Mouse (Mus musculus): ENCODE results near the gene Csf2rb2.
A peak's percentile ranks its signal among the peaks of the same experiment; 100 is the strongest.
"Not testable (repeated sequence)": the region's sequence is repeated elsewhere in the genome, so short reads cannot be mapped to it uniquely, and the experiment has no call there.

The Csf2rb2 gene

DNA sequence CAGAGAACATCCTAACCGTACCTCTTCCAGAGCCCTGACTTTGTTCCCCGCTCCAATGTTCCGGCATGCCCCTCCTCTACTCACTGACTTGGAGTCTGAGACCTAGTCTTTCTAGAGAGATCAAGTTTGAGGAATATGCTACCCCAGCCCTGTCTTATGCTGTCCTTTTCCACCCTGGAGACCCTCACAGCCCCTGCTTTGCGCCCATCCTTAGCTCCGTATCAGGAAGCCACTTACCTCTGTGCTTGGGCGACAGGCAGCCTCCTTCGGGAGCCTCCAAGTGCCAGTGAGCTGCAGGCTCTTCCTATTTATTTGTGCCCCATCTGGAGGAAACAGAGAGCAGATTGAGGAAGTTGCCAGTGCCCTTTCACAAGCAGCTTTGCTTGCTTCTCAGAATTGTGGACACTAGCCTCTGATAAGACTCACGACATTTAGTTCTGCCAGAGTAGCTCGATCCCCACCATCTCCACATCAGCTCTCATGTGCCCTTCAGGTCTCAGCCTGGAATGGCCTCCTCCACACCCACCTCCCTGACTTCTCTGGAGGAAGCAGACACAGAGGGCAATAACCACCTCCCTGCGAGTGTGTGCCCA, at the start of gene Csf2rb2:
TSS of gene Csf2rb2 (minus strand) at position 381 of the 593 bp plus-strand sequence.
- DNase-seq: no peak

DNA sequence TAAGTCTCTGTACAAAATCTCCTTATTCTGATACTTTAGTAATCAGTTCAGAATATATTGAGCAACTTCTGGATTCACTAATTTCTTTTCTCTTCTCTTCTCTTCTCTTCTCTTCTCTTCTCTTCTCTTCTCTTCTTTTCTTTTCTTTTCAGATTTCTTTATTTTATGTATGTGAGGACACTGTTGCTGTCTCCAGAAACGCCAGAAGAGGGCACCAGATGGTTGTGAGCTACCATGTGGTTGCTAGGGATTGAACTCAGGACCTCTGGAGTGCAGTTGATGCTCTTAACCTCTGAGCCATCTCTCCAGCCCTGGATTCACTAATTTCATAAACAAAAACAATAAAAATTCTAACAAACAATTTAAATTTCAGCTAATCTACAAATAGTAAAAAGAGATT, 49.4 kb upstream of the Csf2rb2 start:
- peak; percentile 62 for DNase-seq

DNA sequence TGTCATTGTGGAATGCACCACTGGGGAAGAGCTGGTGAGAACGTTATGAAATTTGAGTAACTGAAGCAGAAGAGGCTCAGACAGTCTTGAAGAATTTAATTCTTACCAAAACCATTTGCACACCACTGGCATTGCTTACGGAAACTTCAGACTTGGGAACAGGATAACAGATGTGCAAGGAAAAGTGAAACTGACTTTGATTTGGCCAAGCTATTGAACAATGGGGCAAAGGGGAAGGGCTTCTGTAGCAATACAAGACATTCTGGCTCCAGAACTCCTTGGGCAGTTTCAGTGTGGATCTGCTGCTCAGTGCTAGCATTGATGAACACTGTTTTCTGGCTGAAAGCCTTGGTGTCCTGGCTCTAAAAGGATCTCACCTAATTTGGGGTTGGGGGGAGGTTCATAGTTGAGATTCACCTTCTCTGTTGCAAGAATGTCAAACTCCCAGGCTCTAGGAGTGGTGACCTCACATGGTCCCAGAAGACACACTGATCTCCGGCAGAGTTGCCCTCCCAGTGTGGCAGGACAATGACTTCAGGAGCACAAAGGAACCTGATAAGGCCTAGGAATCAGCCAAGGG, 46.2 kb upstream of the Csf2rb2 start:
- no peak for DNase-seq

DNA sequence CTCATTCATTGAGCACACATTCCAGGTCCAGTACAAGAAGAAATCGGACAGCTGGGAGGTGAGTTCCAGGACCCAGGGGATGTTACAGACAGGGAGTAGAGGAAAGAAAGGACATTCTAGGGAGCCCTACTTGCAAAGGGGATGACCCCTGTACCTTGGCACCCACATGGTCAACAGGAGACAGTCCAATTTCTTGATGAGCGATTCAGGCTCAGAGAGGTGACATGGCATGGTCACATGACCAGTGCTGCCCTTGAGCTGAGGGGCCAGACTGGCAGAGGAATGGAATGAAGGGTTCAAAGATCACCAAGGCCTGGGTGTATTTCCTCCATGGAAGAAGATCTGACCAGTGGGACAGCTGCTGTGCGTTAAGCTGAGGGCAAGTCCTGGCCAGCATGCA, 39.0 kb upstream of the Csf2rb2 start:
- peak; percentile 81 for DNase-seq

DNA sequence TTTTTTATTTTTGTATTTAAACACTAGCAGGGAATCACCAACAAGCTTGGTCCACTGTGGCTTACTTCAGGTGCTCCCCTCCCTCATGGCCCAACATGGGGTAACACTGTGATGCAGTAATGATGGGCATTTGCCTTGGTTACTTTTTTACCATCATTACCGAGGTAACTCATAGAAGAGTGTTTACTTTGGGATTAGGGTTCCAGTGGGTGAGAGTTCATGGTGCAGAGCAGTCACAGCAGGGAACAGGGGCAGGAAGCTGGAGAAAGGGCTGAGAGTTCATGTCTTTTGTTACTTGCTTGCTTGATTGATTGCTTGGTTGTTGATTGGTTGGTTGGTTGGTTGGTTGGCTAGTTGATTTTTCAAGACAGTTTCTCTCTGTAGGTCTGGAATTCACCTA, 38.2 kb upstream of the Csf2rb2 start:
- peak; percentile 16 for DNase-seq

DNA sequence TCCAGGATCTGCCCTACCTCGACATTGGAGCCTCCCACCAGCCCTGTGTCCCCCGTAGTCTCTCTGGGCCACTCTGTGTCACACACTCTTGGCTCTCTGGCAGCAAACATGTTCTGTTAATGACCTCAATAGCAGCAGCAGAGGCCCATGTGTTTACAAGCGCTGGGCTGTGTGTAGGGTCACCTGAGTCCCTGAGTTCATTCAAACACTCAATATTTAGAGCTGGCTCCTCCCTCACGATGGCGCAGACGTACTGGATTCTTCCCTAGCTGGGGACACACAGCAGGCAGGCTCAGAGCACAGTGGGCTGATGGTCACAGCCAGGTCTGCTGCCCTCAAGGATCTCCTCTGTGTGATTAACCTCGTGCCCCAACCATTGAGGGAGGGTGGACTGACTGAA, 35.4 kb upstream of the Csf2rb2 start:
- not testable (repeated sequence) for DNase-seq

DNA sequence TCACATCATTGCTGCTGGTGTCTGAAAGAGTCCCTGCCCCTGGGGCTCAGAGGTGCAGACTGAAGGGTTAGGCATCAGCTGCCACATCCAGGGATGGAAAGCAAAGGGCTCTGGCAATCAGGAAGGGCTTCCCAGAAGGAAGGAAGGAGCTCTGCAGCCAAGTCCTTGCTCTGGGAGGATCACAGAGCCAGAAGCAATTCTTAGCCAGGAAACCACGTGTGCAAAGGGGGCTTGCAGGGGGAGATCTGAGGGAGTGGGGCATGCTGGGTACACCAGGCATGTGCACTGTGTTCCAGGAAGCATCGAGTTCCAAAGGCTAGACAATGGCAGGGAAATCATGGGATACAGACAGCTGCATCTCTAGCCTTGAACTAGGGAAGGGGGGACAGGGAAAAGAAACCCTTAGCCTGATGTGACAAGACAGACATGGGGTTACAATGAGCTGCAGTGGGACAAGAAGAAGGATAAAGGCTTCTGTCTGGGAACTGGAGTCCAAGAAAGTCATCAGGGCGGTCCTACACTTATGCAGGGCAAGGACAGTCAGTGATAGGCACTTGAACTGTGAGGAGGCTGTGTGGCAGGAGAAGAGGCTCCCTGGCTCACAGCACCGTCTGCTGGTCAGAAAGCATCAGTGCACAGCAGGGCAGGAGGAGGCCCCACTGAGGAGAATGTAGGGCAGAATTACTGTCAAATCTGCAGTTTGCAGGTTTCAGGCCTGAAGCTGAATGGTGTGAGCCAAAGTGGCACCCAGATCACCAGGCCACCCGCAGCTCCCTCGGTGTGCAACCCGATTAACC, 34.3 kb upstream of the Csf2rb2 start:
- DNase-seq: peak; percentile 36

DNA sequence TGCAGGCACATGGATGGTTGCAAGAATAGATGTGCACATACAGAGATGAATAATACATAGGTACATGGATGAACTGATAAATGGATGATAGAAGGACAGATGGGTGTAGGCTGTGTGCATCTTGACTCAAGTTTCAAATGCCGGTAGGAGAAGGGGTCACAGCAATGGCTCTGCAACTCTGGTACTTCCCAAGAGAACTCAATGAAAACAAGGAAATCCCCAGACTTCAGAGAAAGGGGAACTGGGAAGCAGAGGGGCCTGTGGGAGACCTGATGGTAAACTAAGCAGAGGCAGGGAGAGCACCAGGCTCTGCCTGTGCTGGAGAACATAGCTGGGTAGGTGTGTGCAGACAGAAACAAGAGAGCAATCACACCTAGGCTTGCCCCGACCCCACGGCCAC, 28.9 kb upstream of the Csf2rb2 start:
- no peak for DNase-seq

DNA sequence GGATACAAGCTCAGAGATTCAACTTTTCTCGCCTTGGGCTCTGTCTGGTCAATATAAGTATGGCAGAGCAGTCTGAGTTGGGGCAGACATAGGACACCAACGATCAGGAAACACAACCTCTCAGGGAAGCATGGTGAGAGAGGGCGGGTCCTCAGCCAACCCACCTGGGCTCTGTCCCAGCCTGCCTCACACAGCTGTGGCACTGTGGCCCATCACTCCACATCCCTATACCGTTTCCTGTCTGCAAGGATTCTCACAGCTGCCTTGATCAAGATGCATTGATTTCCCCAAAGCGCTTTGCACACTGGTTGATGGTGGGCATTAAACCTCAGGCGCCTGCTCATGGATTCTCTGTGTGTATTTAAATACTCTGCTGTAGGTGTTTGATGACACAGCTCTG, 27.5 kb upstream of the Csf2rb2 start:
- DNase-seq: no peak

DNA sequence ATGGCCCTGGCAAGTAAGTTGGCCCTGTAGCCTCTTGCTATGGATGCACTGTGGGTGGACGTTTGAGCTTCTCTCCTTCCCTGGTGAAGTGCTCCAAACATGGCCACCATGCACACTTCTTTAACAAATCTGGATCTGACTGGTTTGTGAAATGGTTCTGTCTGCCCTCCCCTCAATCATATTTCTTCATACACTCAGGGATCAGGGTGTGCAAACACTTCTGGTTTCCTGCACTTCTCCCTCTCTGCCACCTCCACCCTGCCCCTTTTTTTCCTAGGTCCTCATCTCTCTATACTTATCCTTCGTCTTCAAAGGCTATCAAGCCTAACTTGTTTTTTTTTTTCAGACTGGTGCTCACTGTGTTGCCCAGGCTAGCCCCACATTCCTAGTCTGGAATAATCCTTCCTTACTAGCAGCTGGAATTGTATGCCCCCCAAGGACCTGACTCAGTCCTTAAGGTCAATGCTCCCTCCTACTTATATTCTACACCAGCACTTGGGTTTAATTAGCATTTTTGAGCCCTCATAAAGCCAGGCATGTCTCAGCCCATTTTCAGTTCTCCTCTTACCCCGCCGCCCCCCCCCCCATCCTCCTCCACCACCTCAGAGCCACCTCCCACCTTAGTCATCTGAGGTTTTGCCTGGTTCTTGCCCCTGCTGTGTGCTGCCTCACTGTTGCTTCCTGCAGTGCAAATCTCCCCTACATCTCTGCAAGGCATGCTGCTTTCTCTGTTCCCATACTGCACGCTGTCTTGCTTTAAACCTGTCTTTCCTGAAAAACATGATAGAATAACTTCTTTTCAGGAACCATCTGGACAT, 26.2 kb upstream of the Csf2rb2 start:
- DNase-seq: no peak

DNA sequence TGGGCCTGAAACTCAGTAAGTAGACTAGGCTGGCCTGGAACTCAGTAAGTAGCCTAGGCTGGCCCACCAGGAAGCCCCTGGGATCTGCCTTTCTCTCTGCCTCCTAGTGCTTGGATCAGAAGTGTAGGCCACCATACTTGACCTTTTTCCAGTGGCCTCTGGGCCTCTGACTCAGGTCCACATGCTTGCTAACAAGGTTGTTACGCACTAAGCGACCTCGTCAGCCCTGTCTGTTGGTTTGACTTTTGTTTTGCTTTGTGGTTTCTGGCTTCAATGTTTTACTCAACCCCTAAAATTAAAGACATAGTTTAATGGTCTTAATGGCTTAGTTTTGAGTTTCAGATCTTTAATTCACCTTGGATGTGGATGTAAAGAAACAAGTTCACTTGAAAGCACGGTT, 25.2 kb upstream of the Csf2rb2 start:
- DNase-seq: no peak

DNA sequence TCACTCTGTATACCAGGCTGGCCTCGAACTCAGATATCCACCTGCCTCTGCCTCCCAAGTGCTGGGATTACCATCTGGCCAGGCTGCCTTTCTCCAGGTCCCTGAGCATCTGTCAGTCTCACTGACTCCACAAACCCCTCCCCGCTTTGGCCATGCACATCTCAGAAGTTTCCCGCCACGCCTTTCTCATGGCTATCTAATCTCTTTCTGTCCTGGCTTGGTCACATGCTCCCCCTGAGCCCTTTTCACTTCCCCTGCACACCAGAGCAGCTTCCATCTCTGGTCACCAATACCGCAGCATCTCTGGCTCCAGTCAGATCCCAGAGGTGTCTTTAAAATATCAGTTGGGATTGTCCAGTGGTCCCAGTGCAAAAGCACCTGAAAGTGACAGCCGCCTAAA, 24.5 kb upstream of the Csf2rb2 start:
- not testable (repeated sequence) for DNase-seq

DNA sequence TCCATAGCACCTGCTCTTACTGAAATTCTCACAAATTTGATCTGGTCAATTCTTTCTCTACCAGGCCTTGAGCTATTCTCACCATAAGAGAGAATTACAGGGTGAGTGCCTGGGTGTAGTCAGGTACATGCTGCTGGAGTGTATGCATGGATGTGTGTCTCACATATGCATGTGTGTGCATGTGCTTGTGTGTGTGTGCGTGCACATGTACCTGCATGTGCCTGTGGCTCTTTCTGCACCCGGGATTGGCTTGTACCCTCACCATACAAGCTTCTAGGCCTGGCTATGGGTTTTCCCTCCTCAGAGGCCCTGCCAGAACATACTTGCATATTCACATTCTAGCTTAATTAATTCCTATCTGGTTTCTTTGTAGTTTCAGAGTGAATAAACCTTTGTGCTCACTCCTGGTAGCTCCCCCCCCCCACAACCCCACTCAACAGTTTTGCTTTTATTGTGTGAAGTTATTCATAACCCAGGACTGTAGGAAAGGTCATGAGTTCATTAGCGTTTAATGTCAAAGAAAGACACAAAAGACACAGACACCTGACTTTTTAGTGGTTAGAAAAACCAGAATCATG, 23.1 kb upstream of the Csf2rb2 start:
- DNase-seq: no peak

DNA sequence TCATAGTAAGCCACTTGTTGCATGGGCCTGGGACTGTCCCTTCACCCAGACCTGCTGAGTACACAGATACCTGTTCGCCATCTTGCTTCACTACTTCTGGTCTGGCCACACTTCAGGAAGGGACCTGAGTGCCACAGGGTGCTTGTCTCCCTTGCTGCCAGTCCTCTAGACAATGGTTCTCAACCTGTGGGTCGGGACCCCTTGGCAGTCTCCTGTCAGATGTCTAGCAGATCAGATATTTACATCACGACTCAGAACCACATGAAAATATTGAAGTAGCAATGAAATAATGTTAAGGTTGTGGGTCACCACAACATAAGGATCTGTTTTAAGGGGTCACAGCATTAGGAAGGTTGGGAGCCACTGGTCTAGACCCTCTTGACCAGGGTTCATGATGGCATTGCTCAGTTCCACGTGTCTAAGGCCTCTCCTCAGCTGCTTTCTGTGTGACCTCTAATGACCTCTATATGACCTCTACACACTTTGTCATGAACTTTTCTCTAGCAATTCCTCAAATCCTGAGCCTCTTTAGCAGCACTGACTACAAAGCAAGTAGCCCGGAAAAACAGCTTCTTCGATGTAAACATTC, 22.3 kb upstream of the Csf2rb2 start:
- DNase-seq: not testable (repeated sequence)

DNA sequence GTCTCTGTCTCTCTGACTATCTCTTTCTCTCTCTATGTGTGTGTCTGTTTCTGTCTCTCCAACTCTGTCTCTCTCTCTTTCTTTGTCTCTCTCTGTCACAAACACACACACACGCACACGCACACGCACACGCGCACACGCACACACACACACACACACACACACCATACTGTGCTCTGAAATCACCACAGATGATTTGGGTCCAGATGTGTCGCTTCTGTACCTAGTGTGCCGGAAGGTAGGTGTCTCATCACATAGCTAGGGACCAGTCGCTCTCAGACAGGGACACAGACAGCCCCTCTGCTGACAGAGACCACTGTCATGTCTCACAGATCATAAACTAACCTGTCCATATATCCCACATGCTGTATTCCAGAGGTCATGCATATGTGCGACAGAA, 21.2 kb upstream of the Csf2rb2 start:
- no peak for DNase-seq

DNA sequence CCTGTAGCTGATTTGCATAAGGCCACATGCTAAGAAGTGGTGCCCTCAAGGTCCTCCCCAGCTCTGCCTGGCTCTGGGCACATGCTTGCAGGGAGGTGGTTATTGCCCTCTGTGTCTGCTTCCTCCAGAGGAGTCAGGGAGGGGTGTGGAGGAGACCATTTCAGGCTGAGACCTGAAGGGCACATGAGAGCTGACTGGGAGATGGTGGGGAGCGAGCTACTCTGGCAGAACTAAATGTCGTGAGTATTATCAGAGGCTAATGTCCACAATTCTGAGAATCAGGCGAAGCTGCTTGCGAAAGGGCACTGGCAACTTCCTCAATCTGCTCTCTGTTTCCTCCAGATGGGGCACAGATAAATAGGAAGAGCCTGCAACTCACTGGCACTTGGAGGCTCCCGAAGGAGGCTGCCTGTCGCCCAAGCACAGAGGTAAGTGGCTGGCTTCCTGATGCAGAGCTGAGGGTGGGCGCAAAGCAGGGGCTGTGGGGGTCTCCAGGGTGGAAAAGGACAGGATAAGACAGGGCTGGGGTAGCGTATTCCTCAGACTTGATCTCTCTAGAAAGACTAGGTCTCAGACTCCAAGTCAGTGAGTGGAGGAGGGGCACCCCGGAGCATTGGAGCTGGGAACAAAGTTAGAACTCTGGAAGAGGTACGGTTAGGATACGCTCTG, 20.3 kb upstream of the Csf2rb2 start, which contains the start of gene Csf2rb:
TSS of gene Csf2rb (plus strand) at position 82 of the 669 bp plus-strand sequence.
- peak; percentile 7 for DNase-seq

DNA sequence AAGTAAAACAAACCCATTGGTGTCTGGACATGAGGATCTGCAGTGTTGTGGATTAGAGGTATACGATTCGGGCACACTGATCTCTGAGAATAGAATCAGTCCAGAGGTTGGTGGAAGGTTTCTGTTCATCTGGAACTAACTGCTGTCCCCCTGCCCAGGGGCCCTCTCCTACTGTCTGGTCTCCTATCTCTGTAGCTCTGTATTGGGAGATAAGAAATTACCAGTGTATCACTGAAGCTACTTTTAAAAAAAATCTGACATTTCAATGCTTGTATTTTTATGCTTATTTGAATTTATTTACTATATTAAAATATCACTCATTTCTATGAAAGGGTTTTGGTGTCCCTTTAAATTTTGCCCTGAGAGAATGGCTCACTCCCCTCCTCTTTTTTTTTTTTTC, 18.8 kb upstream of the Csf2rb2 start:
- DNase-seq: no peak

DNA sequence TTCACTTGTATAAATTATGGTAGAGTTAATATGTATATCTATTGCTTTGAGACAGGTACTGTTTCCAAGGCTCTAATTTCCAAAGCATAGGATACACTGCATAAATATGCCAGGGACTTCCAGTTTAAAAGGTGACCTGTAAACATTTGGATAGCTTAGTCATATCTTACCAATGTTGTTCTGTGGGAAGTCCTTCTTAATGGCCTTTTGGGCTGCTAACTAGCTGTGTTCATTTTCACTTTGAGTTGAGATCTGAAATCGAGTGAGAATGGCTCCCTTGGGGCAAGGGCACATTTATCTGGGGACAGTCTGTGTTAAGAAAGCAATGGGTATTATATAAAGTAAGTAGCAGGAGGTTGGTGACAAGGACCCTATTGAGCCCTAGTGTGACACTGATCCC, 17.8 kb upstream of the Csf2rb2 start:
- no peak for DNase-seq

DNA sequence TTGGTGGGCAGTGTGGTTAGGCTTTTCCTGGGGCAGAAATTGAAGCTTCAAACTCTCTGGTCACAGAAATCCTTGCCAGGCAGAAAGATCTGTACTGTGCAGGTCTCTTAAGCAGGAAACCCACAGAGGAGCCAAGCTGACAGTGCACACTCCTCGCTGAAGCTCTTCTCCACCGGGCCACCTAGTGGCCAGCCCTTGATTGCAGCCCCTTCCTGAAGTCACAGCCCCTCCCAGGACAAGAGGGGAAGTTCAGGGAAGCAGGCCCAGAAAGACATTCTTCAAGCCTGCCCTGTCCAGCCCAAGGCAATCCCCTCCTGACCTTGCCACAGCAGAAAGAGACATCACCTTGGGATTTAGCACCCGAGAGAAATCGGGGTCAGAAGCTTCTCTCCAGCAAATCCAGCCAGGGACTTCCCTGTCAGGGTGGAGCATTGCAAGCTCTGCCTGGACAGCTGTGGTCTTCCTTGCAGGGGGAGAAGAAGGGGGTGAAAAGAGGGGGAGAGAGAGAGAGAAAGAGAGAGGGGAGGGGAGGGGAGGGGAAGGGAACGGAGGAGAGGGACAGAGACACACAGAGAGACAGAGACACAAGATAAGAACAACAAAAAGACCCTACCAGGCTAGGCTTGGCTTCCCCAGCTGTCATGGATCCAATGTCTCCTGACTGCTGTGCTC, 15.4 kb upstream of the Csf2rb2 start:
- DNase-seq: peak; percentile 63

DNA sequence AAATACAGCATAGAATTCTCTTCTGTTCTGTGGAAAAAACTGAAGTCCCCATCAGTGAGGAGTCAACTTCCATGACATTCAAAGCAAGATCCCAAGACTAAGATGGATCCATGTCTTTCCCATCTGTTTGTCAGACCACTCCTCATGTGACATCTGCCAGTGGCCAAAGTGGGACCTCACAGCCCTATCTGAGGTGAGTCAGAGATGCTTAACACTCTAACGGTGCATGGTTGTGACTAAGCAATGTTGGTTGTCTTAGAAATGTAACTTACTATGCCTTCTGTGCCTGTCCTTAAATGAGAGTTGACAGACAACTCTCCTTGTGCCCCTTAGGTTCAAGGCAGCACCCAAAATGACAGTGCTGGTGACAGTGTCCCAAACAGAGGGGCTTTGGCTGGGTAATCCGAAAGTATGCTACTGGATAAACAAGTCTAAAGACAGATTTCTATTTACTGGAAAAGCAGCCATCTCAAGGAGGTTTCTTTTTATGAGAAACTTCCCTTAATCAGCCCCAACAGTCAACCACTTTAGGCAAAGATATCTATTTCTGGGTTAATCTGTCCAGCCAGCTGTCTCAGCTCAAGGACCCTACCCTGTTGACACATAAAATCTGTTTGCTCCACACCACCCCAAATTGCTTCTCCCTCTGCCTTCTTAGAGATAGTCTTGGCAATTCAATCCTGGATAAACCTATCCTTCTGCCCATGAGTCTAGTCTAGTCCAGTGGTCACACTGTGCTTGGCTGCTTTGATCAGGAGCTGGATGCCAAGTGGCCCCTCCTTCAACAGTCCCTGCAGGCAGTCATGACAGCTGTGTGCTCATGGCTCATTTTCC, 13.0 kb upstream of the Csf2rb2 start:
- not testable (repeated sequence) for DNase-seq

Data from kidney, adult 9 months (tissue).